Mouse (Mus musculus): ENCODE results near the gene Exoc2.

The Exoc2 gene

GRCm38 (mm10) chr13:30973501-30974246, at the start of gene Exoc2, which contains the start of gene Gm5447:
TSS of gene Exoc2 (minus strand) at chr13:30974093.
TSS of gene Gm5447 (plus strand) at chr13:30974204.
- peak; percentile 92 for DNase-seq (ENCODE audit: extremely low spot score, low spot score)

- no peak for DNase-seq (ENCODE audit: extremely low spot score, low spot score)
These were observed 49.8 kb upstream of the Exoc2 start for GRCm38 (mm10) chr13:31023664-31024063.

GRCm38 (mm10) chr13:31021927-31022326, 48.0 kb upstream of the Exoc2 start:
- DNase-seq (ENCODE audit: extremely low spot score, low spot score) = no peak

- DNase-seq (ENCODE audit: extremely low spot score, low spot score) = no peak
These were observed 47.6 kb upstream of the Exoc2 start for GRCm38 (mm10) chr13:31021514-31021913.

- DNase-seq (ENCODE audit: extremely low spot score, low spot score) = no peak
These were observed 43.7 kb upstream of the Exoc2 start for GRCm38 (mm10) chr13:31017545-31017944.

GRCm38 (mm10) chr13:31004995-31005394, 31.1 kb upstream of the Exoc2 start:
- no peak for DNase-seq (ENCODE audit: extremely low spot score, low spot score)

GRCm38 (mm10) chr13:31004458-31004857, 30.6 kb upstream of the Exoc2 start:
- no peak for DNase-seq (ENCODE audit: extremely low spot score, low spot score)

- no peak for DNase-seq (ENCODE audit: extremely low spot score, low spot score)
These were observed 25.9 kb upstream of the Exoc2 start for GRCm38 (mm10) chr13:30999799-31000198.

GRCm38 (mm10) chr13:30997526-30998253, 23.8 kb upstream of the Exoc2 start:
- no peak for DNase-seq (ENCODE audit: extremely low spot score, low spot score)

- DNase-seq (ENCODE audit: extremely low spot score, low spot score) = no peak
These were observed 20.5 kb upstream of the Exoc2 start for GRCm38 (mm10) chr13:30994249-30994858.

GRCm38 (mm10) chr13:30993819-30994218, 19.9 kb upstream of the Exoc2 start:
- DNase-seq (ENCODE audit: extremely low spot score, low spot score) = peak; percentile 56

- no peak for DNase-seq (ENCODE audit: extremely low spot score, low spot score)
These were observed 16.3 kb upstream of the Exoc2 start for GRCm38 (mm10) chr13:30990233-30990632.

- DNase-seq (ENCODE audit: extremely low spot score, low spot score) = no peak
These were observed 15.8 kb upstream of the Exoc2 start for GRCm38 (mm10) chr13:30989710-30990109.

GRCm38 (mm10) chr13:30987686-30988085, 13.8 kb upstream of the Exoc2 start:
- no peak for DNase-seq (ENCODE audit: extremely low spot score, low spot score)

- no peak for DNase-seq (ENCODE audit: extremely low spot score, low spot score)
These were observed 13.1 kb upstream of the Exoc2 start for GRCm38 (mm10) chr13:30986934-30987455.

- DNase-seq (ENCODE audit: extremely low spot score, low spot score) = peak; percentile 57
These were observed 11.9 kb upstream of the Exoc2 start for GRCm38 (mm10) chr13:30985598-30986466.

GRCm38 (mm10) chr13:30985275-30985597, 11.3 kb upstream of the Exoc2 start:
- DNase-seq (ENCODE audit: extremely low spot score, low spot score) = no peak

- DNase-seq (ENCODE audit: extremely low spot score, low spot score) = no peak
These were observed 7.8 kb upstream of the Exoc2 start for GRCm38 (mm10) chr13:30981666-30982065.

- no peak for DNase-seq (ENCODE audit: extremely low spot score, low spot score)
These were observed 4.3 kb upstream of the Exoc2 start for GRCm38 (mm10) chr13:30978224-30978623.

- DNase-seq (ENCODE audit: extremely low spot score, low spot score) = no peak
These were observed 2.7 kb upstream of the Exoc2 start for GRCm38 (mm10) chr13:30976536-30977084.

GRCm38 (mm10) chr13:30974247-30974630, 346 bp upstream of the Exoc2 start:
- DNase-seq (ENCODE audit: extremely low spot score, low spot score) = no peak
